Mouse (Mus musculus) heart, adult 18-20 months (tissue): ENCODE measurements around the gene A530016L24Rik. TPM values are rescaled to one million over a fixed set of nuclear protein-coding genes. Genes with fewer than 3 reads are reported as not detected.
A peak's percentile ranks its signal among the peaks of the same experiment; 100 is the strongest.

Source experiments
- DNase-seq, 2 experiments: peaks; one replicate each; pipeline ENCODE4 v3.0.0; 2021 to 2022; ENCODE audit warnings: mixed read lengths in 1 of 2
- long read RNA-seq, 2 experiments: library from polyadenylated mRNA; stranded (forward); transcript quantifications; one replicate each; pipeline ENCODE4 v2.0.0; 2021
- total RNA-seq, 2 experiments: library from RNA; stranded (reverse); gene quantifications; 2 replicates each; pipeline ENCODE4 v1.2.3; 2021

Gene A530016L24Rik
- total RNA-seq, result 10 to 100 TPM; 35.2 to 39.5 TPM
- long read RNA-seq, experiment 1, transcript A530016L24Rik-201 (5 exons, 2,636 nt), result major isoform, 9 of 37 reads
- long read RNA-seq, experiment 1, transcript A530016L24Rik-202 (4 exons, 1,547 nt), result minor isoform, 5 of 37 reads
- long read RNA-seq, experiment 1, partial matches to known transcripts, result 5 of 37 reads
- long read RNA-seq, experiment 1, other reads (novel, unspliced or antisense), result 18 of 37 reads
- long read RNA-seq, experiment 2, partial matches to known transcripts, result 1 of 14 reads
- long read RNA-seq, experiment 2, other reads (novel, unspliced or antisense), result 8 of 14 reads

GRCm38 (mm10) chr12:112489134-112489533 lies at the start of gene A530016L24Rik:
Gene A530016L24Rik (plus strand): TSS chr12:112489448.
- peak; percentile 58 to 73 for DNase-seq

- DNase-seq, result no peak
Observed at GRCm38 (mm10) chr12:112439993-112440392, 49.3 kb upstream of the A530016L24Rik start.

GRCm38 (mm10) chr12:112449144-112449827 lies 40.0 kb upstream of the A530016L24Rik start:
- peak in 1 of 2 experiments; percentile 9 for DNase-seq

GRCm38 (mm10) chr12:112449828-112450180 lies 39.4 kb upstream of the A530016L24Rik start:
- peak; percentile 32 to 76 for DNase-seq

GRCm38 (mm10) chr12:112450883-112451282 lies 38.4 kb upstream of the A530016L24Rik start:
- DNase-seq, result peak; percentile 24 to 50

GRCm38 (mm10) chr12:112451381-112451780 lies 37.9 kb upstream of the A530016L24Rik start:
- no peak for DNase-seq

GRCm38 (mm10) chr12:112451826-112452225 lies 37.4 kb upstream of the A530016L24Rik start:
- DNase-seq, result no peak

- DNase-seq, result peak; percentile 34 to 76
Observed at GRCm38 (mm10) chr12:112456144-112456713, 33.0 kb upstream of the A530016L24Rik start.

GRCm38 (mm10) chr12:112457839-112458238 lies 31.4 kb upstream of the A530016L24Rik start:
- DNase-seq, result no peak

GRCm38 (mm10) chr12:112462423-112462822 lies 26.8 kb upstream of the A530016L24Rik start:
- DNase-seq, result no peak

- DNase-seq, result no peak
Observed at GRCm38 (mm10) chr12:112463209-112463608, 26.0 kb upstream of the A530016L24Rik start.

- no peak for DNase-seq
Observed at GRCm38 (mm10) chr12:112463750-112464444, 25.4 kb upstream of the A530016L24Rik start.

GRCm38 (mm10) chr12:112464516-112464915 lies 24.7 kb upstream of the A530016L24Rik start:
- DNase-seq, result no peak

GRCm38 (mm10) chr12:112465928-112466327 lies 23.3 kb upstream of the A530016L24Rik start:
- no peak for DNase-seq

- DNase-seq, result peak in 1 of 2 experiments; percentile 47
Observed at GRCm38 (mm10) chr12:112467387-112467786, 21.9 kb upstream of the A530016L24Rik start.

- no peak for DNase-seq
Observed at GRCm38 (mm10) chr12:112469393-112469792, 19.9 kb upstream of the A530016L24Rik start.

GRCm38 (mm10) chr12:112470216-112470615 lies 19.0 kb upstream of the A530016L24Rik start:
- DNase-seq, result no peak

- peak; percentile 87 to 95 for DNase-seq
Observed at GRCm38 (mm10) chr12:112473777-112474176, 15.5 kb upstream of the A530016L24Rik start.

GRCm38 (mm10) chr12:112489535-112489934 lies 287 bp downstream of the A530016L24Rik start:
- peak in 1 of 2 experiments; percentile 37 for DNase-seq

GRCm38 (mm10) chr12:112490444-112490939 lies 1.2 kb downstream of the A530016L24Rik start:
- DNase-seq, result peak; percentile 84 to 92

GRCm38 (mm10) chr12:112496136-112496535 lies 6.9 kb downstream of the A530016L24Rik start:
- DNase-seq, result peak in 1 of 2 experiments; percentile 38

- DNase-seq, result peak; percentile 23 to 33
Observed at GRCm38 (mm10) chr12:112497731-112498130, 8.5 kb downstream of the A530016L24Rik start.
